Mouse (Mus musculus) erythroblast, embryonic 14.5 days (primary cell): ENCODE results near the gene Tmem255b. TPM values are rescaled to one million over a fixed set of nuclear protein-coding genes. Genes with fewer than 3 reads are reported as not detected.

Experiments
- H3K27me3 ChIP-seq: 2 replicates; pipeline ENCODE4 v1.6.1; 2012; ENCODE audit warnings: inconsistent platforms; ENCODE audit not compliant: control insufficient read depth
- H3K36me3 ChIP-seq: 2 replicates; pipeline ENCODE4 v1.6.1; 2012; ENCODE audit warnings: mild to moderate bottlenecking, inconsistent platforms; ENCODE audit not compliant: control insufficient read depth
- H3K4me1 ChIP-seq: 2 replicates; pipeline ENCODE4 v1.6.1; 2012; ENCODE audit warnings: inconsistent platforms; ENCODE audit not compliant: control insufficient read depth
- H3K4me3 ChIP-seq: replicated peaks from 2 replicates; pipeline ENCODE3; 2012; ENCODE audit warnings: moderate library complexity, mild to moderate bottlenecking, inconsistent platforms
- H3K9me3 ChIP-seq: 2 replicates; pipeline ENCODE4 v1.6.1; 2012; ENCODE audit warnings: low read length, inconsistent platforms, mixed read lengths; ENCODE audit not compliant: control insufficient read depth
- GATA1 ChIP-seq: IDR thresholded peaks from 2 replicates; pipeline ENCODE4 v1.6.1; 2012; ENCODE audit warnings: low read length, inconsistent platforms, mixed read lengths
- TAL1 ChIP-seq: IDR thresholded peaks from 3 replicates; pipeline ENCODE4 v1.6.1; 2012; ENCODE audit warnings: low read length, inconsistent platforms, mixed read lengths
- polyA plus RNA-seq: library from polyadenylated mRNA; stranded (reverse); fragments of >175 nt; gene quantifications from 2 replicates; pipeline ENCODE4 v1.2.3, GENCODE M21; 2012

Tmem255b gene
- polyA plus RNA-seq, 1 experiment = not detected

DNA sequence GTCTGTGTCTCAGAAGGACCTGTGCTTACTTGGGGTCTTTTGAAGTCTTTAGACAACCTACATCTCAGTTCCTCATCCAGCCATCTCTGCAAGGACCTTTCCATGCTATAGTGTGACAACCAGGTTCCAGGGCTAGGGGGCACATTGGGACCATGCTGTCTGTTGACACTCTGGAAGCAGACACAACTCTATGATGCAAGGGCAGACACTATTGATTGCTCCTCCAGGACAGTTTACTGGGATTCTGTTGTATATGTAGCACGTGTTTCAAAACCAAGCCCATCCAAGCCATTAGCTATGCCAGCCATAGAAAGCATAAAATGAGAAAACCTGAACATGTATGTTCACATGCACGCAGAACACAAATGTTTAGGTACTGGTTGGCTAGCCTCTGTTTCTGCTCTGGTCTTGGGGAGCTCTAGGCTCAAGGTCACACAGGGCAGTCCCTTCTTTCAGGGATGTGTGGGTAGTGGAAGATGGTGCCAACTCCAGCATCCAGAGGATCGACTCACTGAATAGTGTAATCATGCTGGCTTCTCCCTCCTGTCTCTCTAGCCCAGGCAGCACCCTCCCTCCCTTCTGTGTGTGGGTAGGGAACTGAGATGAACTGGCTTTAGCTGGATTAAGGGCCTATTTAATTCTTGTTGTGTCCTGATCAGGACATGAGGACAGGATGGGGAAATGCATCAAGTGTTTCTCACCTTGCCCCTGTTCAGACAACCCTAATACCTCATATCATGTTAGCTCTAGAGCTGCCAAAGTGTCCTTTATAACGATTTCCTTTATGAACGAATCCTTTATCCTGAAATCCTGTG lies 78.8 kb downstream of the Tmem255b start:
- Histone ChIP-seq H3K9me3 (no peaks in the 10 kb centered on the region), H3K4me1 (no peaks in the 10 kb centered on the region), H3K36me3 (no peaks in the 10 kb centered on the region), H3K4me3 (no peak overlapping the region), H3K27me3 (no peaks in the 10 kb centered on the region)
- TF ChIP-seq GATA1 = no peak
- no peak for TF ChIP-seq TAL1

DNA sequence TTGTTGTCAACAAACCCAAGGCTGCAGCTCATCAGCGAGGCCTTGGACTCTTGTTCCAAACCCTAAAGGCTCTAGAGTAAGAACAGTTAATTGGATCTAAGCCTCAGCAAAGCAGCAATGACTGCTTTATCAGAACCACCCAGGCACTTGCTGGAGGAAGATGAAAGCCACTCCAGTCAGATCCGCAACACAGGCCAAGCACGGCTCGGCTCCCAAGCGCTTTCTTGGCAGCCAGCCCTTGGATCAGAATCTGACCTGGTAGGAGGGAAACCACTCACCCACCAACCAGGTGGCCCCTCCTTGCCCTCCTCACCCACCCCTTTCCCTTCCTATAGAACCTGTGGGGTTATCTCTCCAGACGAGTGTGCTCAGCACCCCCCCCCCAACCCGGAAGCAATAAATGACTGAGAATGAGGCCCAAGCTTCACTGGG lies 81.0 kb downstream of the Tmem255b start:
- Histone ChIP-seq H3K36me3 (no peaks in the 10 kb centered on the region), H3K4me1 (no peaks in the 10 kb centered on the region), H3K4me3 (no peak overlapping the region), H3K27me3 (no peaks in the 10 kb centered on the region), H3K9me3 (no peaks in the 10 kb centered on the region)
- TF ChIP-seq GATA1 (no peak), TAL1 (no peak)

DNA sequence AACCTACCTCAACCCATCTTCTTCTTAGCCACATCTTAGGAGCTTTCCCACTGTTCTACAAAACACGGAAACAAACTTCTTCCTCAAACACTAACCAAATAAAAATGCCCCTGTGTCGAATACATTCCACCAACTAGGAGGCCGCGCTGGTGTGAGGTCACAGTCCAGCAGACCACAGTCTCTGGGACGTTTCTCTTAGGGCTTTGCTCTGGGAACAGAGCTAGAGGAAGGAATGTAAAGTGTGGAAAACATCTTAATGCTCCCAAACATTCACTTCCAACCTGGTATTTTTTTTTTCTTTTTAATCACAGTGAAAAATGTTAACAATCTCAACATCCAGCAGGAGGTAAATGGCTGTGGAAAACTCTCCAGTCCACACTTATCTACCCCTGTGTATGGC lies 81.7 kb downstream of the Tmem255b start:
- Histone ChIP-seq H3K36me3 (no peaks in the 10 kb centered on the region), H3K4me1 (no peaks in the 10 kb centered on the region), H3K9me3 (no peaks in the 10 kb centered on the region), H3K27me3 (no peaks in the 10 kb centered on the region), H3K4me3 (no peak overlapping the region)
- TF ChIP-seq TAL1 (no peak), GATA1 (no peak)

DNA sequence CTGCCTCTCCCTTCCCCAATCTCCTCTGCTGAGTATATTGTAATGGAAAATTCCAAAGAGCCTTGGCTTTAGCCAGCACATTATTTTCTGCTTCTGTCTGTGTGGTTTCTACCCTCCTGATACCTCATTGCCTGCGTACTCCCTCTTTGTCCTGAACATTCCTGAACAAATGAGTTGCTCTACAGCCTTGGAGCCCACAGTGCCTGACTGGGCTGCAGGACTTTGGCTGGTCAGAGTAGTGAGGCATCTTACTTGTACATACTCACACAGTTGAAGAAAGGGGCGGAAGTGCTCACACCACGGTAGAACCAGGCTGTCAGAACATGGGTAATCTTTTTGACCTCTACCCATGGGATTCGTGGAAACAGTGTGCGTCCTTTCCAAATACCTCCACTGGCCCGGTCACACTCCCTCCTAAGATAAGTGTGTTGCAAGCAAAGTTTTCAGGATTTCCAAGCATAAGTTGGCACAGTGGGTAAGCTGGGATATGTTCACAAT lies 82.3 kb downstream of the Tmem255b start:
- Histone ChIP-seq H3K4me1 (no peaks in the 10 kb centered on the region), H3K9me3 (no peaks in the 10 kb centered on the region), H3K36me3 (no peaks in the 10 kb centered on the region), H3K4me3 (no peak overlapping the region), H3K27me3 (no peaks in the 10 kb centered on the region)
- no peak for TF ChIP-seq TAL1
- TF ChIP-seq GATA1 = no peak

Other genes with a start within 250 kb of the Tmem255b start
- gene Grtp1, start 234.6 kb upstream of the Tmem255b start, polyA plus RNA-seq = 1.5 and 2.9 TPM in 2 replicates
- not detected in 2 replicates for gene Adprhl1, start 181.0 kb upstream of the Tmem255b start, polyA plus RNA-seq
- gene Dcun1d2, start 147.1 kb upstream of the Tmem255b start, polyA plus RNA-seq = 0.21 and 0.34 TPM in 2 replicates
- 0.45 and 0.50 TPM in 2 replicates for gene Tmco3, start 147.0 kb upstream of the Tmem255b start, polyA plus RNA-seq
- 1.4 and 2.2 TPM in 2 replicates for gene Tfdp1, start 96.4 kb upstream of the Tmem255b start, polyA plus RNA-seq
- gene Atp4b, start 38.4 kb upstream of the Tmem255b start, polyA plus RNA-seq = not detected in 2 replicates
- not detected in 2 replicates for gene Grk1, start 30.1 kb upstream of the Tmem255b start, polyA plus RNA-seq
- gene Gas6, start 59.3 kb downstream of the Tmem255b start, polyA plus RNA-seq = 0.04 and 0.07 TPM in 2 replicates
- not detected in 2 replicates for gene 1700029H14Rik, start 127.3 kb downstream of the Tmem255b start, polyA plus RNA-seq
- 0.10 and 0.12 TPM in 2 replicates for gene Rasa3, start 242.4 kb downstream of the Tmem255b start, polyA plus RNA-seq